Mouse (Mus musculus): ENCODE measurements around the gene Cdk17. TPM values are rescaled to one million over a fixed set of nuclear protein-coding genes. Genes with fewer than 3 reads are reported as not detected.
"Not testable (repeated sequence)": the region's sequence is repeated elsewhere in the genome, so short reads cannot be mapped to it uniquely, and the experiment has no call there.

The Cdk17 gene
- polyA plus RNA-seq, 1 experiment from 2014 or later = 45.7 TPM

- Histone ChIP-seq H3K27me3 (no peaks in the 10 kb centered on the region), H3K4me2 (no peak overlapping the region), H3K4me1 (replicated peaks) (no peaks in the 10 kb centered on the region), H3K36me3 (no peaks in the 10 kb centered on the region), H3K9ac (no peak overlapping the region), H3K27ac (replicated peaks) (no peak overlapping the region), H3K9me3 (no peaks in the 10 kb centered on the region), H3K4me3 (no peak overlapping the region)
- no peak for ATAC-seq (ENCODE audit: low FRiP score, low read depth)
- WGBS = 81% methylated on average over 1 of the region's 1 CpGs
Observed at GRCm38 (mm10) chr10:93144579-93144978, 16.1 kb upstream of the Cdk17 start.

GRCm38 (mm10) chr10:93145088-93145487 is 15.6 kb upstream of the Cdk17 start:
- H3K4me3 ChIP-seq = no peak overlapping the region
- 90% methylated on average over 10 of the region's 10 CpGs for WGBS
- H3K27me3 ChIP-seq = no peaks in the 10 kb centered on the region
- H3K4me2 ChIP-seq = no peak overlapping the region
- no peak for ATAC-seq (ENCODE audit: low FRiP score, low read depth)
- H3K9me3 ChIP-seq = no peaks in the 10 kb centered on the region
- no peaks in the 10 kb centered on the region for H3K4me1 ChIP-seq (replicated peaks)
- H3K27ac ChIP-seq (replicated peaks) = no peak overlapping the region
- H3K36me3 ChIP-seq = no peaks in the 10 kb centered on the region
- H3K9ac ChIP-seq = no peak overlapping the region

DNA sequence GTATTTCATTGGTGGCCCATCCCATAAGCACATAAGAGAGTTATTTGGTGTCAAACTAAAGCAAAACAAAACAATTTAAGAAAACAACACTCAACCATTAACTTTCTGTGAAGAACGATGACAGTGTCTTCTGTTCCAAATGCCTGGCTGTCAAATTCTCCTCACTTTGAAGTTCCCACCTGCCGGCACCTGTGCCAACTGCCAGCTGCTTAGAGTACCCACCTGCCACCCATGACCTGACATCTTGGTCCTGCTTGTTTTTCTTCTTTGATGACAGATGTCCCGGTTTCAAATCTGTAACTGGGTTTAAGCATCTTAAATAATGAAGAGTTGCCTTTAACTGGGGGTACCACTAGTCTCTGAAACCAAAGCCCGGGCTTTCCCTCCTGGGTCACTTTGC is 14.1 kb upstream of the Cdk17 start:
- Histone ChIP-seq H3K36me3 (no peaks in the 10 kb centered on the region), H3K4me2 (no peak overlapping the region), H3K27ac (replicated peaks) (no peak overlapping the region), H3K9ac (no peak overlapping the region), H3K9me3 (no peaks in the 10 kb centered on the region), H3K4me1 (replicated peaks) (no peaks in the 10 kb centered on the region), H3K4me3 (no peak overlapping the region), H3K27me3 (no peaks in the 10 kb centered on the region)
- 88% methylated on average over 4 of the region's 4 CpGs for WGBS
- no peak for ATAC-seq (ENCODE audit: low FRiP score, low read depth)

DNA sequence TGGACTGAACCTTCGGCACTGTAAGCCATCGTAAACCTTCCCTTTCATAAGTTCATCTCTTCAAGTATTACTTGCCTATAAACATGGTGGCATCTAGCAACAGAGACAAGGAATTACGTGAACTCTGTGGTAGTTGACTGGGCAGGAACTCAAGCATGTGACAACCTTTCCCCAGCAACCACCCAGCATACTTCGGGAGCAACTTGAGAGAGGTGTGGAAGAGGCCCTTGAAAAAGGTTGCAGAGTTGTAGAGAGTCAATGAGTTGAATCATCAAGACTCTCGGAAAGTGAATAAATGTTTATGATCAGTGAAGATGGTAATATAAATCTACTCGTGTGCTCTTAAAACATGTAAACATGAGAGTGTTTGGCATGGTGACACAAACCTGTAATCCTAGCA is 13.0 kb upstream of the Cdk17 start:
- Histone ChIP-seq H3K4me3 (no peak overlapping the region), H3K27ac (replicated peaks) (no peak overlapping the region), H3K27me3 (no peaks in the 10 kb centered on the region), H3K9me3 (no peaks in the 10 kb centered on the region), H3K4me1 (replicated peaks) (no peaks in the 10 kb centered on the region), H3K36me3 (no peaks in the 10 kb centered on the region), H3K4me2 (no peak overlapping the region), H3K9ac (no peak overlapping the region)
- WGBS = 96% methylated on average over 6 of the region's 6 CpGs
- ATAC-seq (ENCODE audit: low FRiP score, low read depth) = no peak

- Histone ChIP-seq H3K9me3 (no peaks in the 10 kb centered on the region), H3K36me3 (no peaks in the 10 kb centered on the region), H3K27me3 (no peaks in the 10 kb centered on the region), H3K9ac (no peak overlapping the region), H3K4me1 (replicated peaks) (no peaks in the 10 kb centered on the region), H3K27ac (replicated peaks) (no peak overlapping the region), H3K4me3 (no peak overlapping the region), H3K4me2 (no peak overlapping the region)
- WGBS = 82% methylated on average over 1 of the region's 2 CpGs
- no peak for ATAC-seq (ENCODE audit: low FRiP score, low read depth)
Observed at GRCm38 (mm10) chr10:93149597-93149996, 11.1 kb upstream of the Cdk17 start.

GRCm38 (mm10) chr10:93151775-93152174 is 8.9 kb upstream of the Cdk17 start:
- no peaks in the 10 kb centered on the region for H3K27me3 ChIP-seq
- WGBS = 81% methylated on average over 6 of the region's 6 CpGs
- no peak overlapping the region for H3K4me2 ChIP-seq
- H3K4me1 ChIP-seq (replicated peaks) = no peaks in the 10 kb centered on the region
- no peak overlapping the region for H3K4me3 ChIP-seq
- no peak overlapping the region for H3K27ac ChIP-seq (replicated peaks)
- no peaks in the 10 kb centered on the region for H3K9me3 ChIP-seq
- H3K36me3 ChIP-seq = no peaks in the 10 kb centered on the region
- no peak for ATAC-seq (ENCODE audit: low FRiP score, low read depth)
- H3K9ac ChIP-seq = no peak overlapping the region

- no peaks in the 10 kb centered on the region for H3K9me3 ChIP-seq
- H3K9ac ChIP-seq = no peak overlapping the region
- H3K27me3 ChIP-seq = no peaks in the 10 kb centered on the region
- H3K4me2 ChIP-seq = no peak overlapping the region
- no peak overlapping the region for H3K27ac ChIP-seq (replicated peaks)
- 92% methylated on average over 5 of the region's 5 CpGs for WGBS
- no peak overlapping the region for H3K4me3 ChIP-seq
- no peak for ATAC-seq (ENCODE audit: low FRiP score, low read depth)
- H3K4me1 ChIP-seq (replicated peaks) = no peaks in the 10 kb centered on the region
- H3K36me3 ChIP-seq = no peaks in the 10 kb centered on the region
Observed at GRCm38 (mm10) chr10:93152698-93153097, 8.0 kb upstream of the Cdk17 start.

- not testable (repeated sequence) for H3K27ac ChIP-seq (replicated peaks); H3K4me2 ChIP-seq; H3K36me3 ChIP-seq; H3K4me1 ChIP-seq (replicated peaks); H3K9ac ChIP-seq; H3K4me3 ChIP-seq; H3K9me3 ChIP-seq; ATAC-seq (ENCODE audit: low FRiP score, low read depth); H3K27me3 ChIP-seq
- WGBS = 100% methylated on average over 2 of the region's 2 CpGs
Observed at GRCm38 (mm10) chr10:93153404-93153803, 7.3 kb upstream of the Cdk17 start.

GRCm38 (mm10) chr10:93159651-93160496 is 801 bp upstream of the Cdk17 start:
- H3K27ac ChIP-seq (replicated peaks) = peak overlapping the region; percentile 98
- peaks cover 15% of the 10 kb centered on the region for H3K4me1 ChIP-seq (replicated peaks)
- H3K27me3 ChIP-seq = no peaks in the 10 kb centered on the region
- H3K9ac ChIP-seq = no peak overlapping the region
- H3K4me2 ChIP-seq = peak overlapping the region; percentile 58
- ATAC-seq (ENCODE audit: low FRiP score, low read depth) = peak; percentile 81
- H3K4me3 ChIP-seq = peak overlapping the region; percentile 98
- WGBS = 28% methylated on average over 17 of the region's 17 CpGs
- no peaks in the 10 kb centered on the region for H3K36me3 ChIP-seq
- H3K9me3 ChIP-seq = no peaks in the 10 kb centered on the region

- H3K36me3 ChIP-seq = no peaks in the 10 kb centered on the region
- peak; percentile 92 for ATAC-seq (ENCODE audit: low FRiP score, low read depth)
- H3K4me2 ChIP-seq = peak overlapping the region; percentile 58
- no peaks in the 10 kb centered on the region for H3K9me3 ChIP-seq
- H3K4me1 ChIP-seq (replicated peaks) = peaks cover 21% of the 10 kb centered on the region
- H3K27me3 ChIP-seq = no peaks in the 10 kb centered on the region
- WGBS = 0% methylated on average over 25 of the region's 26 CpGs
- H3K27ac ChIP-seq (replicated peaks) = peak overlapping the region; percentile 98
- H3K9ac ChIP-seq = peak overlapping the region; percentile 97
- peak overlapping the region; percentile 98 for H3K4me3 ChIP-seq
Observed at GRCm38 (mm10) chr10:93160497-93160806, 223 bp upstream of the Cdk17 start.

- Histone ChIP-seq H3K27me3 (no peaks in the 10 kb centered on the region), H3K9ac (peak overlapping the region; percentile 97), H3K4me2 (peak overlapping the region; percentile 58), H3K36me3 (no peaks in the 10 kb centered on the region), H3K4me3 (peak overlapping the region; percentile 98), H3K27ac (replicated peaks) (peak overlapping the region; percentile 98), H3K9me3 (no peaks in the 10 kb centered on the region), H3K4me1 (replicated peaks) (peaks cover 34% of the 10 kb centered on the region)
- WGBS = under 1% methylated on average over 31 of the region's 33 CpGs
- peak; percentile 57 for ATAC-seq (ENCODE audit: low FRiP score, low read depth)
Observed at GRCm38 (mm10) chr10:93161511-93162275, 1.0 kb downstream of the Cdk17 start.

- peaks cover 34% of the 10 kb centered on the region for H3K4me1 ChIP-seq (replicated peaks)
- peak overlapping the region; percentile 58 for H3K4me2 ChIP-seq
- H3K27me3 ChIP-seq = no peaks in the 10 kb centered on the region
- ATAC-seq (ENCODE audit: low FRiP score, low read depth) = no peak
- H3K27ac ChIP-seq (replicated peaks) = peak overlapping the region; percentile 98
- H3K9me3 ChIP-seq = no peaks in the 10 kb centered on the region
- H3K4me3 ChIP-seq = peak overlapping the region; percentile 98
- 8% methylated on average over 11 of the region's 11 CpGs for WGBS
- peak overlapping the region; percentile 97 for H3K9ac ChIP-seq
- no peaks in the 10 kb centered on the region for H3K36me3 ChIP-seq
Observed at GRCm38 (mm10) chr10:93162276-93162971, 1.7 kb downstream of the Cdk17 start.

Data from hindbrain, embryonic 15.5 days (tissue).